Mouse (Mus musculus) gastrocnemius, adult 8-10 months (tissue): ENCODE results near the gene 2010111I01Rik. TPM values are rescaled to one million over a fixed set of nuclear protein-coding genes. Genes with fewer than 3 reads are reported as not detected.
"Not testable (repeated sequence)": the region's sequence is repeated elsewhere in the genome, so short reads cannot be mapped to it uniquely, and the experiment has no call there.

ENCODE experiments used
- DNase-seq, 2 experiments: peaks; one replicate each; pipeline ENCODE4 v3.0.0; 2022; ENCODE audit warnings: low spot score in 2 of 2
- total RNA-seq, 4 experiments: library from RNA; stranded (reverse); gene quantifications; 2 replicates each; pipeline ENCODE4 v1.2.4; 2022

Gene 2010111I01Rik
- total RNA-seq, 4 experiments from 2014 or later, result 54.3 to 63.7 (median 56.8) TPM

DNA sequence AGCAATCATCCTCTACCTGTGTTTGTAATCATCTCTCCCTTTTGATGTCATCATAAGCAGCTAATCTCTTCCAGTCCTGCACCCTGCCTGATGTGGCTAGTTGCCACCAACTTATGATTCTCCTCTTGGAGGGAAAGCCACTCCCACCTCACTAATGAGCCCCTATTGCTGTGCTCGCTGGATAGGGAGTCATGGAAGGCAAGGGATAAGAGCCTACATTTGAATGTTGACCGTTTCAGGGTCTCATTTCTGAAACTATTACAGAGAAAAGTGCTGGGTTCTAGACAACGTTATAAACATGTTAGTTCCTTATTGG is 109.9 kb downstream of the 2010111I01Rik start:
- DNase-seq, result no peak

DNA sequence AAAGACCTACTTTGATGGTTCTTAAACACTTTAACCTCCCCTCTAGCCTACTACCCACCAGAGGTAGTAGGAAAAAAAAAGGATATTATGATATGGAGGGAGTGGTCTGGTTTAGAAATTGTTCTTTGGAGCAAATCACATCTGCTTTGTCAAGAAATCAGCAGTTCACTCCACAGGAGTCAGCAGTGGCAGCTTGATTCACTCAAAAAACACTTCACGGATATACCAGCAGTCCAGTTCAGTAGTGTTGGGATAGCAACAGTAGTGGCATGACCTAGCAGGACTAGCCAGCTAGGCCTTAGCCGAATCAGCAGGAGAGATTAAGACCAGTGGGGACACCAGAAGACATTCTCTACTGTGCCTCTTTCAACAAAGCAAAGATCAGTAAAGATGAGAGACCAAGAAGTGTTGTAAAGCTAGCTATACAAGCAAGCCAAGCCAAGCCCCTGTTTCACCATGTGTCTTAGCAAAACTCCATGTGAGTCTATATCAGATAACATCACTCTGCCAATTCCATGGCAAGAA is 110.7 kb downstream of the 2010111I01Rik start:
- DNase-seq, result no peak

DNA sequence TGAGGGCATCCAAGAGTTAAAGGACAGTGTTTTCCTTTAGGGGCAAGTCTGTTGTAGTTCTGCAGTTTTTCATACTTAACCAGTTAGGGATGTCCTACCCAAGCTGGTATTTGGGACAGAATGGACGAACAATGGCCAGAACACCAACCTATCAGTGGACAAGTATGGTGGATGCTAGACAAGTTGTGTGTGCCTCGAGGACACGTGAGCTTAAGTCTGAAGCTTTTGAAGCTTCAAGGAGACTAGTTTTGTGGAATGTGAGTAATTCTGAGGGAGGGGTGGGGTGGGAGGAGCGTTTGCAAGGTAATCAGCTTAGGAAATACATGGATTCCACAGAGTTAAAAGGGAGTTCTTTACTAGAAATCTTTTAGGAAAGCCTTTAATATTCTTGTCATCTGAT is 115.5 kb downstream of the 2010111I01Rik start:
- DNase-seq, result no peak

DNA sequence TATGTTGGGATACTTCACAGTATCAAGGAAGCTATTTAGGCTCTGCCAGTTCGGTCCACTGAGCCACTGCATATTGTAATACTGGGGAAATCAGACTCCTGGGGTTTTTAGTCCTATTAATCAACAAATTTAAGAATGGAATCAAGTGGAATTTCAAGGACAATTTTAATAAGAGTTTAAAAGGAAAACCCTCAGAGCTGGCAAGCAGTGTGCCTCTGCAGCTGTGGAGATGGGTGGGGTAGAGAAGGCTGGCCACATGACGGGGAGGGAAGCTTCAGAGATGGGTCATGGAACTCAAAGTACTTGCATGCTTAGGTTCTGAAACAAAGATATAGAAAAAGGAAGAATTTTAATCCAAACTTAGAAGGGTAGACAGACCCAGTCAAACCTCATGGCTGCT is 116.1 kb downstream of the 2010111I01Rik start:
- no peak for DNase-seq

DNA sequence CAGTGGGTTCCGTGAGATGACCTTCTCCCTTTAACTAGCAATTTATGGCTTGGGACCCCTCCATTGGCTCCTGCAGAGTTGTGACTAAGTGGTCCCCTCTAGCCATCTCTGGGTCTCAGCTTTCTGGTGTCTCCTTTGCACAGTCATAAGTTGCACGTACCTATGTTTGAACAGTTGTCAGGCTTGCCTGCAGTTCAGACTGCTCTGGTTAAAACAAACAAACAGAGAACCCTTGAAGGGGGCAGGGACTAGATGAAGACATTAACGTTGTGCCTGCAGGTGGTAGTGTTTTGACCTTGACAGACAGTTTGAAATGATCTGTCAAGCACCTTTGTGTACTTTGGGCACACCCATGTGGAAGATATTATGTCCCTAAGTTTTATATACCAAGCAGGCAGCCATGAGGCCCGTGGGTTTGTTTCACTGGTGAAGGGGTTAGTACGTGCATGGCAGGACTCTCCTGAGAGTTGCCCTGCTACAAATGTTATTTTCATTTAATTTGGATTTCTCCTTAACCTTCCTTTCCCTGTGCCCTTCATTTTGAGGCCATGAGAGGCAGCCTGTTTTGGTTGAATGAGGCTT is 118.0 kb downstream of the 2010111I01Rik start:
- DNase-seq, result no peak

DNA sequence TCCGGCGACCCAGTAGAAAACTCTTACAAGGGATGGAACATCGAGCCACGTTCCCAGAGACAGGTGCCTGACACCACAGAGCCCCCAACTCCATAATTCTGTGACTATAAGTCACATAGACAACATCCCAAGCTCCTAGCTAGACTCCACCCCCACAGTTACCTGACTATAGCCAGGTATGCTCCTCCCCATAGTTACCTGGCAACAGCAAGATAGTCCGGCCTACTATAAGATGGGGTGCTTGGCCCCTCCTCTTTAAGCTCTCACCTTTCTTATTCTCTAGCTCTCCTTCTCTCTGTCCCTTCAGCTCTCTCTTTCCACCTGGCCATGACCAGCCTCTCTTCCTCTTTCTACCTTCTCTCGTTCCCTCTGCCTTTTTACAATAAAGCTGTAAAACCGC is 118.4 kb downstream of the 2010111I01Rik start:
- DNase-seq, result not testable (repeated sequence)

DNA sequence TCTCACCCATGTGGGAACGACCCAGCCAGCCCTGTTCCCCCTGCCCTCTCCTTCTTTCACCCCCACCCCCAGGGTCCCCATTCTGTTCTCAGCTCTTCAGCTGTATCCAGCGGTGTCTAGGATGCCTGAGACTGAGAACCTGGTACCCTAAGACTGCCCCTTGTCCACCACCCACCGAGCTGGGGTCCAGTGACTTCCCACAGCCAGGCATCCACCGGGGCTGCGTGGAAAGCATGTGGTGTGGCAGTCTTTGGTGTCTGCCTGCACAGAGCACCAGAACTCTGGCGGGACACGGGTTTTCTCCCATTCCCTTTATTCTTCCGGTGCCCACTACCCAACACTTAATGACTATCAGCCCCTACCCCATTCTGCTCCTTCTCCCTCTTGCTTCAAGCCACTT is 119.0 kb downstream of the 2010111I01Rik start:
- no peak for DNase-seq

DNA sequence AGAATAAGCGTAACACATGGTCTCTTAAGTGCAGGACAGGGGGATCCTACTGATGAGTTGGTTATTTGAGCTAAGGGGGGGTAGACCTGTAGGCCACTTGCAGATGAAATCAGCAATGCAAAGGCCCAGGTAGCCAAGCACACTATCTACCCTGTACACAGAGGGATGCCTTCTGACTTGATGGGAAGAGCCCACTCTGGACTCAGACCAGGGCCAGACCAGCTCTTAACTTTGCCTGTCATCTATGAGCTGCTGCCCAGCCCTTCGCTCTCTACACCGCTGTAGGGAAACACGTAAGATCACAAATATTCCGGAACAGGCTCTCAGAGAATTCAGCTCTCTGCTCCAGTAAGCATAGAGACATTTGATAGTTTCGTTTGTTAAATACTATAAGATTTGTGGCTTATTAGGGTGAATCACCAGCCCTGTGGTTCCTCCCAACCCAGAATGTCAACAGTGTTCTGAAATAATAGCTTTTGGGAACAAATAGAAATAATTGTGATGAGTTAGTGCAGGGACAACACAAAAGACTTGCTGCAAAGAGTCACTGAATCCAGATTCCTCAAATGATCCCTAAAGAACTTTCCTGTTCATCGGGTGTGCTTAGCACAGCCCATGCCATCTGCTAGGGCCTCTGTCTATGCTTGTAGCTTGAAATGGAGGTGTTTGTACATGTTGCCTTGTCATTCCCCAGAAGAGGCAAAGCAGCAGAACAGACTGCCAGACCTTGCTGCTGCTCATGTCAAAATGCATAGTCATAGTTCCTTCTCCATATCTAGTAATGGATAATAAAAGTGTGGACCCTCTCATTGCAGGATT is 123.4 kb downstream of the 2010111I01Rik start:
- DNase-seq, result no peak

DNA sequence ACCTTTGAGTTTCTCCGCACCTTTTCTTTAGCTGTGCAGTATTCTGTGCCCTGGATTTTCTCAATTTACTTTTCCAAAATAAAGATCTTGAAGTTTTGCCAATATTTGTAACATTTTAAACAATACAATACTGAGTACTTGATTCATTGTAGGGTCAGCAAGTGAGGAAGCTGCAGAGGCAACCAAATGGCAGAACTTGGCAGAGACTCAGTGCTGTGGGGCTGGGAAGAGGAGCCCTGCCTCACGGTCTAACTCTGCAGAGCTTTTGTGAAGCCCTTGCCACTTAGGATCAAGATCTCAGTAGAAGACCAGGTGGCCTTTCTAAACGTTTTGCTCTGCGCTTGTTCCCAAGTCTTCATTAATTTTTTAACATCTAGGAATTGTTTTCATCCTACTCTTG is 124.8 kb downstream of the 2010111I01Rik start:
- DNase-seq, result no peak

DNA sequence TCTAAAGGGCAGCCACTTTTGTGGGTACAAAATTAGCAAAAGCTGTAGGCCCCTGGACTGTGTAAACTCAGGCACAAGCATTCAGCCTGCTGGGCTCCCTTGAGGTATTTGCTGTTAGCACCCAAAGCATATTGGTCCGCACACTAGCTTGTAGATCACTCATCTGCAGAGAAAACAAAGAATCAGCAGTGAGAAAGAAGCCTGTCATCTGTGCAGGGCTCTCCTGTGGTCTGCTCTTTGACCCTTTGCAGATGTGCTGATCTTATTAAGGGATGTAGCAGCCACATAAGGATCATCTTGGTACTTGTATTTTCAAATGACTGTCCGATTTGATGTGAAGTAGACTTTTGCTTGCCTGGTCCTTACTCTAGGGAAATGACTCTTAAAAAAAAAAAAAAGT is 126.6 kb downstream of the 2010111I01Rik start:
- no peak for DNase-seq

DNA sequence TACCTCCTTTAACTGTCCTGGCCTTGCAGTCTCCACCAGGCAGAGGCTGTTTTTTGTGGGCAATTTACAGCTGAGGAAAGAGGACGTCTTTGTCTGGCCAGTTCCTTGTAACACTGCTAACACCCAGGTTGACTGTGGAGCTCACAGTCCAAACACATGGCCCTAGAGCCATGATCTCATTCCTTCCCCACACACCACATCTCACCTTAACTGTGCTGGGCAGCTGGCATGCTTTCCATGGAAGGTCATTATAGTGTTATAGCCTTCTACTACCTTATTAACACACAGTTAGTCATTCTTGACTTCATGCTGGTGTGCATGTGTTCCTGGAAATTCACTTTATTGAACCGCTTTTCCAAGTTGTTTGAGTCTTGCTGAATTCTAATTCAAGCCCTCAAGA is 127.6 kb downstream of the 2010111I01Rik start:
- DNase-seq, result no peak

DNA sequence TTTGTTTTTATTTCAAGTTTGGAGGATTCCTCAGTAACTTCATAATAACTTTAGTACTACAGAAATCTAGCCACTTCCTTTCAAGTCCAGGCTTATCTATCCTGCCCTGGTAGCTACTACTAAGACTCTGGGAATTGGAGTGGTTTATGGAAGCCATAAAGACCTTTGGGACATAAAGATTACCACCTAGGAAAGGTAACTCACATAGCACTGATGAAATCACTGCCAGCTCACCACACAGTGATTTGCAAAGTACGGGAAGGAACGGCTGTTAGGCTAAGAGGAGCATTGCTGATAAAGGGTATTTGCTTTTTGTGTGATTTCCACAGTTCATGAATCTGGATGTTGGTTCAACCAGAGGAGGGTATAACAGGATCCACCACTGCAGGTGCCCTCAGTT is 128.2 kb downstream of the 2010111I01Rik start:
- no peak for DNase-seq

DNA sequence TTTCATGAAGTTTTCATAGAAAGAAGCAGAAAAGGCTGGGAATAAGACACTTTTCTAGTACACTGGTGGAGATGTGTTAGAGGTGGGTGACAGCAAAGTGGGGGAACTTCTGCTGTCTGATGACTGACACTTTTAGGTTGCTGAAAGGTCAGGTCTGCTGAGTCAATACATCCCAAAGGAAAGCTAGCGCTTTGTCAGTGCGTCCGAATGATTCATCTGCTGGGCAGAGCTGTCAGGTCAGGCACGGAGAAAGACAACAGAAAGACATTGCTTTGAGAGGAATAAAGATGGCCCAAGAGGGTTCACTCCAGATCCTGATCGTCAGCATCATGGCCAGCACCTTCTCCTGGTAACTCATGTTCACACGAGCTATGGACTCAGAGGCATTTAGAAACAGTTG is 128.9 kb downstream of the 2010111I01Rik start:
- DNase-seq, result no peak

DNA sequence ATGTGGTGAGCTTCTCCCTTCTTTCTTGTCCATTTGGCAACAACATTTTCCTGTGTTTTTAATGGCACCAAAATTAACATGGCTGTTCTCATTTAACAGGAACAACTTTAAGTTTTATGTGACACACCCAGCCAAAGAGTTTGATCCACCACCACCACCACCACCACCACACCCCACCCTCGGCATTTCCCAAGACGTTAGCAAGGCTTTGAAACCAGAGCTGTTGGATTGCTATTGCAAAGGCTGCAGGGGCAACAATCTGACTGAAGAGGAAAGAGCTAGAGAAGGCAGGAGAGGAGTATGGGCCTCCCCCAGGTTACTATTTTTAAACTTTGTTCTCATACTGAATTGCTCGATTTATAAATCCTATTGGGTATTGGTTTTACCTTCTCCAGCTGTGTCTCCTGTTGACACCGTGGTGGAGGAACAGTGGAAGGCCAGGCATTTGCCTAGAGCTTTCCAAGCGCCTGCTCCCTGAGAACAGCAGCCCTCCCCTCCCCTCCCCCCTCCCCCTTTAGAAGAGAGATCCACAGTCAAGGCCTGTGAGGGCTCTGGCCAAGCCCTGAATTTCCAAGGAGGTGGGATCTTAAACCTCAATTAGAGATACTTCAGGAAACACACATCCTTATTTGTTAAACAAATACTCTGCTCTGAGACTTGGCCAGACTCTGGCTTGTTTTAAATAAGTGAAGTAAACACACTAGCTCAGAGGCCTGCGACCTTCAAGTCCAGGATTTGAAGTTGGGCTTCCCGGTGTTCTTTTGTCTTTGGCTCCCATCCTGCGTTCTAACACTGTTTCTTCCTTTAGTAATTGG is 129.8 kb downstream of the 2010111I01Rik start:
- no peak for DNase-seq

DNA sequence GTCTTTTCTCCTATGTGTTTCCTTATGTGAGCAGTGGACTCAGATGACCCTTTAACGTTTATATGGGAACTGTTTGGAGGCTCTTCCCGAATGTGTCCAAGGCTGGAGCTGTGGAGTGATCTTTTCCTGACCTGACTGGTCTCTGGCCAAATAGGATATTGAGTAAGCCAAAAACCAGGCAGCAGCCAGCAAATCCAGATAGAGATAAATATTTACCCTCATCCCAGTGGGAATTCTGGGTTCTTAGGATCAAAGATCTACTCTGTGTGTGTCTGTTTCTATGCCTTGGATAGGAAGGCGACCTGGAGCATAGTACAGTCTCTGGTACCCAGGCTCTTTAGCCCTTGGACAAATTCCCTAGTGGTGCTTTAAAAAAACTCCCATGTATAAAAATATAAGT is 132.1 kb downstream of the 2010111I01Rik start:
- DNase-seq, result no peak

DNA sequence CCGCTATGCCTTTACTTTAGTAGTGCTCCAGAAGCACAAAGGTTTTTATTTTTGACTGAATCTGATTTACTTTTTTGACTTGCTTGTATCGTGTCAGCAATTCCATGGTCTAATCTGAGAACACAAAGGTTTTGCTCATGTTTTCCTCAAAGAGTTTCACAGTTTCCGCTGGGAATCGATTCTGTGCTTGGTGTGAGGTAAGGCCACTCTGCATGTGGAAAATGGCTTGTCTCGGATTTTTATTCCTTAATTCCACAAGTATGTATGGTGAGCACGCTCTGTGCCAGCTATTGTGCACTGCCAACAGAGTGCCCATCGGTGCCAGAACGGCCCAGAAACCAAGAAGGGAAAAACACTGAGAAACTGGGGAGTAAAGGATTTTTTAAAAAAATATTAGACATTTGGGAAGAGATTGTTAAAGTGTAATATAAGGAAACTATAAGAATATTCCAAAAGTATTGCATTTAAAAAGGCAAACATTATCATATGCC is 132.8 kb downstream of the 2010111I01Rik start:
- no peak for DNase-seq

DNA sequence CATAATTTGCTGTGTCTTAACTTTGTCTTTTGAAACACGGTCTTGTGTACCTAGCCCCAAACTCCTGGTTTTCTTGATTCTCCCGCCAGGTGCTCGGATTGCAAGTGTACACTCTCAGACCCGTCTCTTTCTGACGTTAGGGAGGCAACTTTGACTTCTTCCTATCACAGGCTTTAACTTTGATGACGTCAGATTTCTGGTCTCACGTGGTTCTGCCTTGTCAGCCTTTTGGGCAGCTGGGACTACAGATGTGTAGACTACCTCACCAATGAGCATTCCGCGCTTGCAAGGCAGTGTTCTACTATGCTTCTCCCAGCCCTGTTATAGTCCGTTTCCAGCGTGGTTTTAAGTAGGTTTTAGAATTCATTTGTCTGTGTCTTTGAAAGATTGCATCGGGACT is 137.1 kb downstream of the 2010111I01Rik start:
- no peak for DNase-seq

DNA sequence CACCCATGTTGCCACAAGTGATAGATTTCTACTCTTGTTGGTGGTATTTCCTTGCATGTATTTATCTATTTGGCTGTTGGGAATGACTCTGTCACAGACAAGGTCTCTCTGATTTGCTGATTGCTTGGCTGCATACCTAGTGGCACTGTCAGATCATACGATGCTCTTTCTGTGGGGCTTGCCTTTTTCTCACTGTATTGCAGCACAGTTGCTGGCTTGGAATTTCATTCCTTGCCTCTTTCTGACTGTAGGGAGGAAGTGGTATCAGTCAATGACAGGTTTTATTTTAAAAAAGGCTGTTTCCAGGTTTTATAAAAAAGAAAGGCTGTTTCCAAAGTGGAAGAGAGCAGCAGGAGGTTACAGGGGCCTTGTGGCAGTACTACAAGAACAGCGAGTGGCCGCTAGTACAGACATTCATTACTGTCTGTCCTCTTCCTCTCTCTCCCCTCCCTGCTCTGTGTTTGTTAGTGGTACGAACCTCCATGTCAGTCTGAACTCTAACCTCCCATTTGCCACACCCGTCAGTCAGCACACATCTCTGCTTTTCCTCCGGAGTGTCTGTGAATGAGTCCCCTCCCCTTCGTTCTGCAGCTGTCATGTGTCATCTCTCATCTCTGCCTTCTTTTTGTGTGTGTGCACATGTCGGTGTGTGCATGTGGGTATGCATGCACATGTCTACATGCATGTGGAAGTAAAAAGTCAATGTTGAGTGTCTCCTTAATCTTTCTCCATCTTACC is 138.3 kb downstream of the 2010111I01Rik start:
- DNase-seq, result no peak

DNA sequence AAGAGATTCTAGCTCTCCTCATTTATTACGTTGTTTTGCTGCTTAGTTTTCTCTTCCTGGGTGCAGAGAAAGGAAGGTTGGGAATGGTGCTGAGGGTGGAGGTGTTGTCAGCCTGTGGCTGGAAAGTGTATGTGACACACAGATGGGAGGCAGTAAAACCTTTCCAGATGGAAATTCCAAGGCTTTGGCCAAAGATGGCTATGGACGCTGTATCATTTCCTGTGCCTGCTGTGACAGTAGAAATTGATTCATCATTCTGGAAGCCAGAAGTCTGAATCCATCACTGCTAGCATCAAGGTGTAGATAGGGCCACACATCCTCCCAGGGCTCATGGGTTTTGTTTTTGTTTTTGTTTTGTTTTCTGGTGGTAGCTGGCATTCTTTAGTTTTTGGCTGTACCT is 141.9 kb downstream of the 2010111I01Rik start:
- no peak for DNase-seq

DNA sequence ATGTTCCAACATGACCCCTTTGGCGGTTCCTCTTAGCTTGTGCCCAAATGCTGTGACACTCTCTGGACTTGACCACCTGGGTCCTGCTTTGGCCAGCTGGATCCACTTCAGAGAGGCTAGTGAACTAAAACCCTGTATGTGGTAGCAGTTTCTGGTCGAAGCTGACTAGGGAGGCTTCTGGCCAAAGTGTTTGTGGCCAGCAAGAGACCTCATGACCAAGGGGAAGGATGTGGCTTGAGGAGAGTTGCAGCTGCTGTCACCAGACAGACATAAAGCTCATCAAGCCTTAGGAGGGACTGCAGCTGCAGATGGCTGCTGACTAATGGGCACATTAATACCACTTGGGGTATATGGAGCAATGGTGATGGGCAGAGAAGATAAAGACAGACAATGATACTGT is 143.9 kb downstream of the 2010111I01Rik start:
- peak; percentile 23 to 48 for DNase-seq

DNA sequence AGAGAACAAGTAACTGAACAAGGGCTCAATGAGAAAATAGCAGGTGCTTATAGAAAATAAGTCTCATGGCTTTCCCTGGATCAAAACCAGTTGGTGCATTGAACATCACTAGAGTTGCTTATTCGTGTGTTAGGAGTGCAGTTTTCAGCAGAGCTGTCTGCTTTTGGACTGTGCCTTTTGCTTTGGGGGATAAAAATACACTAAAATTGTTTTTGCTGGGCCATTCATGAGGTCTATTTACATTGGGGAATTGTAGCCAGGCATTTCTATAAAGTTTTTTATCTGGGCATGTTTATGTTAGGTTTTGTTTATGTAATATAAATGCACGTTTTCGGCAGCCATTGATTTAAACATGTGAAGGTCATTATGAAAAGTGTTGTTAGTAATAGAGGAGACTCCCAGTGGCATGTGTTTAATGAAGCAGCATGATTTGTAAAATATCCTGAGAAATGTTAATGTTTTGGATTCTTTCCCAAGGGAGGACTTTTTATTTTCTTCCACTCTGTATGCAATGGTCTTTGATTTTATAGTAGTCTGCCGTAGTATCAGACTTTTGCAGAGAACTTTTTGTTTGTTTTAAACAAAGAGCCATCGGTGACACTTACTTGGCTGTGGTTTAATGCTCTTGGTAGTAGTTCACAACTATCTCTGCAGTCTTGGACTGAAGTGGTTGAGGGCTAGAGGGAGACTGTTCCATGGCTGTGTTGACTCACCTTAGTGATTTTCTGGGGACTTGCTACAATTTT is 146.8 kb downstream of the 2010111I01Rik start:
- no peak for DNase-seq
